In genomic region chr6:90606538-90606937, GRCm38 (mm10) we compare ENCODE assay signal across 9 mouse cellular contexts. TPM values are rescaled to one million over a fixed set of nuclear protein-coding genes. Genes with fewer than 3 reads are reported as not detected.
DNase-seq lines count a peak whose midpoint lies in the region; ATAC-seq and TF ChIP-seq lines count a peak whose summit lies in the region.
"Had no signal": no experiment of that assay in that cellular context is flagged by ENCODE, and none has a peak within 500 bp of the region (broad histone marks: within the 10 kb centered on the region; RNA-seq: fewer than 3 reads in every experiment).

No protein-coding gene starts in this region.

- no peaks in the 10 kb centered on the region for H3K27me3 ChIP-seq in forebrain, postnatal 0 days (ENCODE audit: insufficient read depth, low read length)
- H3K27me3 ChIP-seq in forebrain, embryonic 15.5 days = no peaks in the 10 kb centered on the region; the same call in 1 of the 2 replicates
- peaks cover 24% of the 10 kb centered on the region for H3K27me3 ChIP-seq in G1E (ENCODE audit: insufficient read depth, low read length)

- DNase-seq in forebrain, postnatal 0 days = peak; percentile 76
- DNase-seq in G1E (ENCODE audit: low spot score) = peak; percentile 44
- DNase-seq in cerebellum, adult 8-10 months = peak; percentile 63
- peak; percentile 25 to 72 for DNase-seq in layer of hippocampus, adult 18-20 months (ENCODE audit: low spot score in 2 of 2)
- peak; percentile 69 for DNase-seq in lung, postnatal 25 days (ENCODE audit: low spot score)
- DNase-seq in spleen, postnatal 10 days (ENCODE audit: low spot score in 2 of 2) = peak; percentile 71 to 84

- no peak for ATAC-seq in forebrain, postnatal 0 days
- ATAC-seq in forebrain, embryonic 15.5 days (replicated peaks) = no peak
- ATAC-seq in G1E (ENCODE audit: extremely low read depth, insufficient number of reproducible peaks, low FRiP score, poor library complexity, severe bottlenecking) = no peak
- ATAC-seq in granulocyte monocyte progenitor cell, adult 5-6 weeks (replicated peaks; ENCODE audit: poor library complexity, severe bottlenecking) = peak; percentile 47

- no peak overlapping the region for H3K9ac ChIP-seq in forebrain, postnatal 0 days
- no peak overlapping the region for H3K9ac ChIP-seq in forebrain, embryonic 15.5 days (replicated peaks)
- H3K9ac ChIP-seq: midbrain, embryonic 12.5 days had no signal

- TF ChIP-seq CTCF in forebrain, postnatal 0 days (IDR thresholded peaks at IDR 0.05; ENCODE audit: low read depth) = peak; percentile 86
- peak; percentile 97 for TF ChIP-seq CTCF in G1E (IDR thresholded peaks at IDR 0.05; ENCODE audit: low read depth, low read length)

- no peak overlapping the region for H3K4me3 ChIP-seq in forebrain, postnatal 0 days (ENCODE audit: low read depth, low read length)
- H3K4me3 ChIP-seq in forebrain, embryonic 15.5 days = no peak overlapping the region
- H3K4me3 ChIP-seq in G1E (ENCODE audit: low read depth, low read length) = no peak overlapping the region; the same call in 1 of the 2 replicates
- H3K4me3 ChIP-seq: midbrain, embryonic 12.5 days had no signal

- H3K4me1 ChIP-seq in forebrain, postnatal 0 days (ENCODE audit: insufficient read depth) = peaks cover 3% of the 10 kb centered on the region; the same call in 1 of the 2 replicates
- peaks cover 9% of the 10 kb centered on the region for H3K4me1 ChIP-seq in forebrain, embryonic 15.5 days
- peaks cover 75% of the 10 kb centered on the region for H3K4me1 ChIP-seq in G1E (ENCODE audit: insufficient read depth, low read depth, low read length)

- no peak overlapping the region for H3K27ac ChIP-seq in forebrain, postnatal 0 days (ENCODE audit: low read depth, low read length)
- no peak overlapping the region for H3K27ac ChIP-seq in forebrain, embryonic 15.5 days (replicated peaks)
- H3K27ac ChIP-seq: midbrain, embryonic 12.5 days had no signal

- H3K36me3 ChIP-seq in forebrain, postnatal 0 days (ENCODE audit: insufficient read depth) = no peaks in the 10 kb centered on the region
- no peaks in the 10 kb centered on the region for H3K36me3 ChIP-seq in forebrain, embryonic 15.5 days
- peaks cover 5% of the 10 kb centered on the region for H3K36me3 ChIP-seq in G1E (replicated peaks)
- H3K36me3 ChIP-seq: midbrain, embryonic 12.5 days had no signal

- 22% methylated on average over 7 of the region's 7 CpGs for WGBS in forebrain, postnatal 0 days
- 26% methylated on average over 7 of the region's 7 CpGs for WGBS in forebrain, embryonic 15.5 days

- no peaks in the 10 kb centered on the region for H3K9me3 ChIP-seq in forebrain, postnatal 0 days (ENCODE audit: low read length)
- no peaks in the 10 kb centered on the region for H3K9me3 ChIP-seq in forebrain, embryonic 15.5 days
- no peaks in the 10 kb centered on the region for H3K9me3 ChIP-seq in G1E (replicated peaks)
- H3K9me3 ChIP-seq: midbrain, embryonic 12.5 days had no signal

- no peak overlapping the region; the same call in 1 of the 2 replicates for H3K4me2 ChIP-seq in forebrain, postnatal 0 days (ENCODE audit: low read depth)
- H3K4me2 ChIP-seq in forebrain, embryonic 15.5 days (replicated peaks) = no peak overlapping the region
- H3K4me2 ChIP-seq: midbrain, embryonic 12.5 days had no signal

RNA-seq across cellular contexts. Expression of gene Slc41a3, which starts 2.0 kb away (rescaled TPM):
- 4.7 and 7.9 TPM in 2 replicates for total RNA-seq in forebrain, postnatal 0 days (2014; rRNA removed)
- 5.1 and 9.4 TPM in 2 replicates for polyA plus RNA-seq in forebrain, postnatal 0 days (2015; fragmentation: Nextera tagmentation; extraction: Ambion mirVana)
- polyA plus RNA-seq in forebrain, embryonic 15.5 days (2015; fragmentation: Nextera tagmentation; extraction: Ambion mirVana) = 2.3 and 2.5 TPM in 2 replicates
- total RNA-seq in G1E (2014; fragmentation: Nextera tagmentation) = 51.0 and 55.7 TPM in 2 replicates
- total RNA-seq in G1E (2017) = 47.7 and 50.2 TPM in 2 replicates
- 84.7 and 85.1 TPM in 2 replicates for polyA plus RNA-seq in G1E (2012)
- total RNA-seq in granulocyte monocyte progenitor cell, adult 5-6 weeks (2014; fragmentation: Nextera tagmentation) = 2.9 and 5.5 TPM in 2 replicates
- total RNA-seq in granulocyte monocyte progenitor cell, adult 5-6 weeks (2017) = 1.9 and 2.3 TPM in 2 replicates
- total RNA-seq in layer of hippocampus, adult 18-20 months (2021) = 1 to 10 TPM; 3.9 to 4.0 TPM
